Mouse (Mus musculus): ENCODE data around the gene Drc7. TPM values are rescaled to one million over a fixed set of nuclear protein-coding genes. Genes with fewer than 3 reads are reported as not detected.

The Drc7 gene
- polyA plus RNA-seq (2014; fragmentation: Nextera tagmentation; extraction: Ambion mirVana), result not detected in 2 replicates

- no peak within 1 kb of the TSS for H3K4me3 ChIP-seq (ENCODE audit: low read depth, low read length)
- H3K4me2 ChIP-seq (ENCODE audit: low read depth, low read length), result no peak within 1 kb of the TSS
- no peaks in the 10 kb centered on the region for H3K4me1 ChIP-seq (ENCODE audit: control insufficient read depth, insufficient read depth, low read length)
- ATAC-seq (replicated peaks; ENCODE audit: insufficient number of reproducible peaks, low FRiP score, low TSS enrichment, low read depth) (0 out of 2 replicates have a peak, but pooled peaks have one; percentile 41), DNase-seq (ENCODE audit: low spot score) (peak; percentile 55)
- 18% methylated on average over 2 of the region's 2 CpGs for WGBS
- H3K36me3 ChIP-seq (replicated peaks; ENCODE audit: control insufficient read depth, insufficient read depth, low read depth, low read length), result no peaks in the 10 kb centered on the region
- no peak within 1 kb of the TSS for H3K27ac ChIP-seq (replicated peaks; ENCODE audit: low read depth, low read length)
- H3K27me3 ChIP-seq (ENCODE audit: control insufficient read depth, insufficient read depth, low read length), result no peaks in the 10 kb centered on the region
- H3K9ac ChIP-seq (replicated peaks; ENCODE audit: low read length), result no peak within 1 kb of the TSS
- H3K9me3 ChIP-seq (replicated peaks; ENCODE audit: control insufficient read depth, low read length), result no peaks in the 10 kb centered on the region
Measured at GRCm38 (mm10) chr8:95054927-95055510, at the start of gene Drc7. Gene Drc7 (plus strand): TSS chr8:95055103.

GRCm38 (mm10) chr8:95012442-95012919 is 42.4 kb upstream of the Drc7 start:
- H3K9ac ChIP-seq (replicated peaks; ENCODE audit: low read length), result no peak overlapping the region
- no peaks in the 10 kb centered on the region for H3K9me3 ChIP-seq (replicated peaks; ENCODE audit: control insufficient read depth, low read length)
- DNase-seq (ENCODE audit: low spot score) (no peak), ATAC-seq (replicated peaks; ENCODE audit: insufficient number of reproducible peaks, low FRiP score, low TSS enrichment, low read depth) (no peak)
- H3K4me1 ChIP-seq (ENCODE audit: control insufficient read depth, insufficient read depth, low read length), result no peaks in the 10 kb centered on the region
- no peaks in the 10 kb centered on the region for H3K36me3 ChIP-seq (replicated peaks; ENCODE audit: control insufficient read depth, insufficient read depth, low read depth, low read length)
- 85% methylated on average over 15 of the region's 15 CpGs for WGBS
- H3K4me2 ChIP-seq (ENCODE audit: low read depth, low read length), result no peak overlapping the region
- no peak overlapping the region for H3K4me3 ChIP-seq (ENCODE audit: low read depth, low read length)
- no peaks in the 10 kb centered on the region for H3K27me3 ChIP-seq (ENCODE audit: control insufficient read depth, insufficient read depth, low read length)
- H3K27ac ChIP-seq (replicated peaks; ENCODE audit: low read depth, low read length), result no peak overlapping the region

- Histone ChIP-seq H3K36me3 (replicated peaks; ENCODE audit: control insufficient read depth, insufficient read depth, low read depth, low read length) (no peaks in the 10 kb centered on the region), H3K27ac (replicated peaks; ENCODE audit: low read depth, low read length) (no peak overlapping the region), H3K4me2 (ENCODE audit: low read depth, low read length) (no peak overlapping the region), H3K4me1 (ENCODE audit: control insufficient read depth, insufficient read depth, low read length) (no peaks in the 10 kb centered on the region), H3K27me3 (ENCODE audit: control insufficient read depth, insufficient read depth, low read length) (no peaks in the 10 kb centered on the region), H3K4me3 (ENCODE audit: low read depth, low read length) (no peak overlapping the region), H3K9me3 (replicated peaks; ENCODE audit: control insufficient read depth, low read length) (no peaks in the 10 kb centered on the region), H3K9ac (replicated peaks; ENCODE audit: low read length) (no peak overlapping the region)
- DNase-seq (ENCODE audit: low spot score) (no peak), ATAC-seq (replicated peaks; ENCODE audit: insufficient number of reproducible peaks, low FRiP score, low TSS enrichment, low read depth) (no peak)
- 74% methylated on average over 4 of the region's 4 CpGs for WGBS
Measured at GRCm38 (mm10) chr8:95015866-95016265, 39.0 kb upstream of the Drc7 start.

- Histone ChIP-seq H3K9ac (replicated peaks; ENCODE audit: low read length) (no peak overlapping the region), H3K4me1 (ENCODE audit: control insufficient read depth, insufficient read depth, low read length) (no peaks in the 10 kb centered on the region), H3K27me3 (ENCODE audit: control insufficient read depth, insufficient read depth, low read length) (no peaks in the 10 kb centered on the region), H3K4me3 (ENCODE audit: low read depth, low read length) (no peak overlapping the region), H3K36me3 (replicated peaks; ENCODE audit: control insufficient read depth, insufficient read depth, low read depth, low read length) (no peaks in the 10 kb centered on the region), H3K9me3 (replicated peaks; ENCODE audit: control insufficient read depth, low read length) (no peaks in the 10 kb centered on the region), H3K27ac (replicated peaks; ENCODE audit: low read depth, low read length) (no peak overlapping the region), H3K4me2 (ENCODE audit: low read depth, low read length) (no peak overlapping the region)
- 76% methylated on average over 4 of the region's 4 CpGs for whole genome bisulfite sequencing
- ATAC-seq (replicated peaks; ENCODE audit: insufficient number of reproducible peaks, low FRiP score, low TSS enrichment, low read depth) (no peak), DNase-seq (ENCODE audit: low spot score) (no peak)
Measured at GRCm38 (mm10) chr8:95016684-95017083, 38.2 kb upstream of the Drc7 start.

GRCm38 (mm10) chr8:95017451-95017850 is 37.5 kb upstream of the Drc7 start, which contains the start of gene Adgrg3:
Gene Adgrg3 (plus strand): TSS chr8:95017692.
- Histone ChIP-seq H3K27ac (replicated peaks; ENCODE audit: low read depth, low read length) (no peak within 1 kb of the TSS), H3K4me3 (ENCODE audit: low read depth, low read length) (no peak within 1 kb of the TSS), H3K27me3 (ENCODE audit: control insufficient read depth, insufficient read depth, low read length) (no peaks in the 10 kb centered on the region), H3K9ac (replicated peaks; ENCODE audit: low read length) (no peak within 1 kb of the TSS), H3K9me3 (replicated peaks; ENCODE audit: control insufficient read depth, low read length) (no peaks in the 10 kb centered on the region), H3K4me1 (ENCODE audit: control insufficient read depth, insufficient read depth, low read length) (no peaks in the 10 kb centered on the region), H3K36me3 (replicated peaks; ENCODE audit: control insufficient read depth, insufficient read depth, low read depth, low read length) (no peaks in the 10 kb centered on the region), H3K4me2 (ENCODE audit: low read depth, low read length) (no peak within 1 kb of the TSS)
- DNase-seq (ENCODE audit: low spot score) (no peak), ATAC-seq (replicated peaks; ENCODE audit: insufficient number of reproducible peaks, low FRiP score, low TSS enrichment, low read depth) (no peak)
- WGBS, result 68% methylated on average over 11 of the region's 11 CpGs

GRCm38 (mm10) chr8:95017969-95018635 is 36.8 kb upstream of the Drc7 start:
- H3K4me2 ChIP-seq (ENCODE audit: low read depth, low read length), result no peak overlapping the region
- H3K9me3 ChIP-seq (replicated peaks; ENCODE audit: control insufficient read depth, low read length), result no peaks in the 10 kb centered on the region
- H3K36me3 ChIP-seq (replicated peaks; ENCODE audit: control insufficient read depth, insufficient read depth, low read depth, low read length), result no peaks in the 10 kb centered on the region
- H3K27ac ChIP-seq (replicated peaks; ENCODE audit: low read depth, low read length), result no peak overlapping the region
- no peak for DNase-seq (ENCODE audit: low spot score)
- no peaks in the 10 kb centered on the region for H3K27me3 ChIP-seq (ENCODE audit: control insufficient read depth, insufficient read depth, low read length)
- no peaks in the 10 kb centered on the region for H3K4me1 ChIP-seq (ENCODE audit: control insufficient read depth, insufficient read depth, low read length)
- H3K4me3 ChIP-seq (ENCODE audit: low read depth, low read length), result no peak overlapping the region
- no peak overlapping the region for H3K9ac ChIP-seq (replicated peaks; ENCODE audit: low read length)
- 84% methylated on average over 9 of the region's 9 CpGs for WGBS
- ATAC-seq (replicated peaks; ENCODE audit: insufficient number of reproducible peaks, low FRiP score, low TSS enrichment, low read depth), result no peak

- WGBS, result 66% methylated on average over 12 of the region's 12 CpGs
- H3K27ac ChIP-seq (replicated peaks; ENCODE audit: low read depth, low read length), result 0 out of 2 replicates have a peak overlapping the region, but pooled peaks have one; percentile 8
- no peak overlapping the region for H3K4me2 ChIP-seq (ENCODE audit: low read depth, low read length)
- no peak for ATAC-seq (replicated peaks; ENCODE audit: insufficient number of reproducible peaks, low FRiP score, low TSS enrichment, low read depth)
- no peaks in the 10 kb centered on the region for H3K36me3 ChIP-seq (replicated peaks; ENCODE audit: control insufficient read depth, insufficient read depth, low read depth, low read length)
- no peak for DNase-seq (ENCODE audit: low spot score)
- no peaks in the 10 kb centered on the region for H3K9me3 ChIP-seq (replicated peaks; ENCODE audit: control insufficient read depth, low read length)
- no peaks in the 10 kb centered on the region for H3K4me1 ChIP-seq (ENCODE audit: control insufficient read depth, insufficient read depth, low read length)
- H3K9ac ChIP-seq (replicated peaks; ENCODE audit: low read length), result no peak overlapping the region
- no peak overlapping the region for H3K4me3 ChIP-seq (ENCODE audit: low read depth, low read length)
- no peaks in the 10 kb centered on the region for H3K27me3 ChIP-seq (ENCODE audit: control insufficient read depth, insufficient read depth, low read length)
Measured at GRCm38 (mm10) chr8:95020293-95020777, 34.6 kb upstream of the Drc7 start.

GRCm38 (mm10) chr8:95020821-95021220 is 34.1 kb upstream of the Drc7 start:
- no peak overlapping the region for H3K27ac ChIP-seq (replicated peaks; ENCODE audit: low read depth, low read length)
- H3K36me3 ChIP-seq (replicated peaks; ENCODE audit: control insufficient read depth, insufficient read depth, low read depth, low read length), result no peaks in the 10 kb centered on the region
- no peaks in the 10 kb centered on the region for H3K9me3 ChIP-seq (replicated peaks; ENCODE audit: control insufficient read depth, low read length)
- no peak for DNase-seq (ENCODE audit: low spot score)
- no peaks in the 10 kb centered on the region for H3K4me1 ChIP-seq (ENCODE audit: control insufficient read depth, insufficient read depth, low read length)
- H3K27me3 ChIP-seq (ENCODE audit: control insufficient read depth, insufficient read depth, low read length), result no peaks in the 10 kb centered on the region
- no peak overlapping the region for H3K4me3 ChIP-seq (ENCODE audit: low read depth, low read length)
- WGBS, result 78% methylated on average over 10 of the region's 10 CpGs
- H3K4me2 ChIP-seq (ENCODE audit: low read depth, low read length), result no peak overlapping the region
- H3K9ac ChIP-seq (replicated peaks; ENCODE audit: low read length), result no peak overlapping the region
- ATAC-seq (replicated peaks; ENCODE audit: insufficient number of reproducible peaks, low FRiP score, low TSS enrichment, low read depth), result no peak
